Mouse (Mus musculus): Measurements from ENCODE around the gene Ccdc159.

- TF ChIP-seq CTCF (IDR thresholded peaks at IDR 0.05) (no peak), EP300 (IDR thresholded peaks at IDR 0.05; ENCODE audit: insufficient read depth, low read depth, low read length) (no peak), POLR2A (IDR thresholded peaks at IDR 0.05; ENCODE audit: insufficient read depth, low read depth, low read length) (no peak)
Measured at GRCm38 (mm10) chr9:21976626-21977175, 49.4 kb downstream of the Ccdc159 start.

Measured in heart, adult 2 months (tissue).